Mouse (Mus musculus) neural tube, embryonic 12.5 days (tissue): ENCODE data around the gene Phlda2. TPM values are rescaled to one million over a fixed set of nuclear protein-coding genes. Genes with fewer than 3 reads are reported as not detected.

Experiments used
- ATAC-seq: fragments of 200-750 bp; cut with Nextera tagmentation; 2 replicates; pipeline ENCODE4 v1.8.0; 2017; ENCODE audit warnings: low read depth, mild to moderate bottlenecking, moderate TSS enrichment, moderate library complexity; ENCODE audit not compliant: low FRiP score
- H3K27ac ChIP-seq: fragments of 300-500 bp; sonication (generic); 2 replicates; pipeline ENCODE4 v1.5.1; 2016
- H3K27me3 ChIP-seq: fragments of 300-500 bp; sonication (generic); replicated peaks from 2 replicates; pipeline ENCODE4 v1.6.1; 2016; ENCODE audit warnings: mild to moderate bottlenecking
- H3K36me3 ChIP-seq: fragments of 300-500 bp; sonication (generic); 2 replicates; pipeline ENCODE4 v1.6.1; 2016; ENCODE audit warnings: mild to moderate bottlenecking
- H3K4me1 ChIP-seq: fragments of 300-500 bp; sonication (generic); 2 replicates; pipeline ENCODE4 v1.6.1; 2016
- H3K4me2 ChIP-seq: fragments of 300-500 bp; sonication (generic); replicated peaks from 2 replicates; pipeline ENCODE4 v1.6.1; 2016; ENCODE audit warnings: mild to moderate bottlenecking
- H3K4me3 ChIP-seq: fragments of 300-500 bp; sonication (generic); 2 replicates; pipeline ENCODE4 v1.5.1; 2016
- H3K9ac ChIP-seq: fragments of 300-500 bp; sonication (generic); 2 replicates; pipeline ENCODE4 v1.6.1; 2016; ENCODE audit warnings: mild to moderate bottlenecking
- H3K9me3 ChIP-seq: fragments of 300-500 bp; sonication (generic); 2 replicates; pipeline ENCODE4 v1.6.1; 2016; ENCODE audit warnings: mild to moderate bottlenecking
- WGBS: fragments of 180-500 bp; shearing (Covaris S2); methylation state at CpG from one replicate; pipeline ENCODE4 v1.1.7; 2016; 5-methylcytosine and 5-hydroxymethylcytosine counted together
- polyA plus RNA-seq: library from polyadenylated mRNA; unstranded; fragments of >200 nt; fragmentation: Nextera tagmentation; extraction: Ambion mirVana; gene quantifications from 2 replicates; pipeline ENCODE4 v1.2.1, GENCODE M21; 2016

Phlda2 gene
- polyA plus RNA-seq, 1 experiment from 2014 or later, result 1.9 TPM

- no peak overlapping the region for H3K4me3 ChIP-seq
- H3K4me2 ChIP-seq, result no peak overlapping the region
- no peaks in the 10 kb centered on the region for H3K36me3 ChIP-seq
- no peaks in the 10 kb centered on the region for H3K9me3 ChIP-seq
- H3K4me1 ChIP-seq, result peaks cover 12% of the 10 kb centered on the region
- ATAC-seq, result no peak
- H3K9ac ChIP-seq, result no peak overlapping the region
- peaks cover 55% of the 10 kb centered on the region for H3K27me3 ChIP-seq
- 35% methylated on average over 2 of the region's 2 CpGs for WGBS
- H3K27ac ChIP-seq, result no peak overlapping the region
Measured at GRCm38 (mm10) chr7:143500912-143501311, 2.0 kb downstream of the Phlda2 start.

- ATAC-seq, result no peak
- H3K27me3 ChIP-seq, result peaks cover 38% of the 10 kb centered on the region
Measured at GRCm38 (mm10) chr7:143498584-143498983, 4.4 kb downstream of the Phlda2 start.

GRCm38 (mm10) chr7:143495104-143495961, 7.6 kb downstream of the Phlda2 start:
- Histone ChIP-seq H3K4me1 (no peaks in the 10 kb centered on the region), H3K4me2 (no peak overlapping the region), H3K9ac (no peak overlapping the region), H3K36me3 (no peaks in the 10 kb centered on the region), H3K4me3 (no peak overlapping the region), H3K9me3 (no peaks in the 10 kb centered on the region), H3K27me3 (peaks cover 5% of the 10 kb centered on the region), H3K27ac (no peak overlapping the region)
- WGBS, result 83% methylated on average over 8 of the region's 8 CpGs
- no peak for ATAC-seq

More at GRCm38 (mm10) chr7:143498584-143498983, 4.4 kb downstream of the Phlda2 start:
- no peak overlapping the region for H3K4me2 ChIP-seq
- peaks cover 12% of the 10 kb centered on the region for H3K4me1 ChIP-seq
- WGBS, result 89% methylated on average over 4 of the region's 4 CpGs
- no peak overlapping the region for H3K4me3 ChIP-seq
- H3K9me3 ChIP-seq, result no peaks in the 10 kb centered on the region
- H3K36me3 ChIP-seq, result no peaks in the 10 kb centered on the region
- no peak overlapping the region for H3K9ac ChIP-seq
- no peak overlapping the region for H3K27ac ChIP-seq

GRCm38 (mm10) chr7:143493616-143494126, 9.3 kb downstream of the Phlda2 start:
- no peak overlapping the region for H3K9ac ChIP-seq
- 82% methylated on average over 6 of the region's 6 CpGs for WGBS
- H3K9me3 ChIP-seq, result no peaks in the 10 kb centered on the region
- no peak overlapping the region for H3K27ac ChIP-seq
- no peak overlapping the region for H3K4me2 ChIP-seq
- H3K27me3 ChIP-seq, result no peaks in the 10 kb centered on the region; the same call in none of the 2 replicates
- ATAC-seq, result no peak
- no peaks in the 10 kb centered on the region for H3K4me1 ChIP-seq
- no peak overlapping the region for H3K4me3 ChIP-seq
- H3K36me3 ChIP-seq, result no peaks in the 10 kb centered on the region

GRCm38 (mm10) chr7:143489735-143490134, 13.2 kb downstream of the Phlda2 start:
- no peaks in the 10 kb centered on the region for H3K9me3 ChIP-seq
- no peak overlapping the region for H3K27ac ChIP-seq
- no peak for ATAC-seq
- 78% methylated on average over 6 of the region's 6 CpGs for WGBS
- no peak overlapping the region for H3K4me2 ChIP-seq
- H3K36me3 ChIP-seq, result no peaks in the 10 kb centered on the region
- H3K4me1 ChIP-seq, result no peaks in the 10 kb centered on the region
- H3K9ac ChIP-seq, result no peak overlapping the region
- peaks cover 3% of the 10 kb centered on the region for H3K27me3 ChIP-seq
- no peak overlapping the region for H3K4me3 ChIP-seq

- no peak overlapping the region for H3K27ac ChIP-seq
- 15% methylated on average over 6 of the region's 6 CpGs for WGBS
- ATAC-seq, result no peak
- H3K9me3 ChIP-seq, result no peaks in the 10 kb centered on the region
- H3K27me3 ChIP-seq, result peaks cover 7% of the 10 kb centered on the region
- H3K36me3 ChIP-seq, result no peaks in the 10 kb centered on the region
- peaks cover 5% of the 10 kb centered on the region; the same call in 1 of the 2 replicates for H3K4me1 ChIP-seq
- no peak overlapping the region for H3K9ac ChIP-seq
- no peak overlapping the region for H3K4me2 ChIP-seq
- no peak overlapping the region for H3K4me3 ChIP-seq
Measured at GRCm38 (mm10) chr7:143482541-143482940, 20.4 kb downstream of the Phlda2 start.

- H3K27me3 ChIP-seq, result peaks cover 7% of the 10 kb centered on the region
- ATAC-seq, result no peak
- H3K4me1 ChIP-seq, result peaks cover 5% of the 10 kb centered on the region; the same call in 1 of the 2 replicates
- no peak overlapping the region for H3K27ac ChIP-seq
- H3K4me2 ChIP-seq, result no peak overlapping the region
- WGBS, result 57% methylated on average over 5 of the region's 5 CpGs
- no peaks in the 10 kb centered on the region for H3K36me3 ChIP-seq
- H3K9me3 ChIP-seq, result no peaks in the 10 kb centered on the region
- no peak overlapping the region for H3K9ac ChIP-seq
- H3K4me3 ChIP-seq, result no peak overlapping the region
Measured at GRCm38 (mm10) chr7:143481806-143482387, 21.1 kb downstream of the Phlda2 start.

GRCm38 (mm10) chr7:143480498-143480897, 22.5 kb downstream of the Phlda2 start:
- H3K4me3 ChIP-seq, result no peak overlapping the region
- 29% methylated on average over 13 of the region's 13 CpGs for WGBS
- H3K36me3 ChIP-seq, result no peaks in the 10 kb centered on the region
- H3K27ac ChIP-seq, result no peak overlapping the region
- ATAC-seq, result no peak
- H3K4me1 ChIP-seq, result peaks cover 5% of the 10 kb centered on the region; the same call in 1 of the 2 replicates
- peaks cover 4% of the 10 kb centered on the region for H3K27me3 ChIP-seq
- no peak overlapping the region for H3K9ac ChIP-seq
- no peaks in the 10 kb centered on the region for H3K9me3 ChIP-seq
- H3K4me2 ChIP-seq, result no peak overlapping the region

- Histone ChIP-seq H3K27me3 (no peaks in the 10 kb centered on the region), H3K4me3 (no peak overlapping the region), H3K9me3 (no peaks in the 10 kb centered on the region), H3K27ac (no peak overlapping the region), H3K9ac (no peak overlapping the region), H3K36me3 (no peaks in the 10 kb centered on the region), H3K4me1 (peaks cover 4% of the 10 kb centered on the region; the same call in 1 of the 2 replicates), H3K4me2 (no peak overlapping the region)
- no peak for ATAC-seq
- WGBS, result 91% methylated on average over 5 of the region's 5 CpGs
Measured at GRCm38 (mm10) chr7:143477800-143478199, 25.1 kb downstream of the Phlda2 start.

GRCm38 (mm10) chr7:143476702-143477335, 26.1 kb downstream of the Phlda2 start:
- H3K4me3 ChIP-seq, result no peak overlapping the region
- H3K9ac ChIP-seq, result no peak overlapping the region
- no peak overlapping the region for H3K27ac ChIP-seq
- ATAC-seq, result no peak
- no peaks in the 10 kb centered on the region for H3K36me3 ChIP-seq
- WGBS, result 89% methylated on average over 3 of the region's 3 CpGs
- no peaks in the 10 kb centered on the region for H3K9me3 ChIP-seq
- H3K4me2 ChIP-seq, result no peak overlapping the region
- no peaks in the 10 kb centered on the region for H3K4me1 ChIP-seq
- H3K27me3 ChIP-seq, result no peaks in the 10 kb centered on the region

GRCm38 (mm10) chr7:143475876-143476275, 27.1 kb downstream of the Phlda2 start:
- Histone ChIP-seq H3K4me3 (no peak overlapping the region), H3K9me3 (no peaks in the 10 kb centered on the region), H3K4me2 (no peak overlapping the region), H3K36me3 (no peaks in the 10 kb centered on the region), H3K27me3 (no peaks in the 10 kb centered on the region), H3K9ac (no peak overlapping the region), H3K27ac (no peak overlapping the region), H3K4me1 (no peaks in the 10 kb centered on the region)
- 77% methylated on average over 11 of the region's 11 CpGs for WGBS
- no peak for ATAC-seq

GRCm38 (mm10) chr7:143474811-143475210, 28.1 kb downstream of the Phlda2 start:
- 23% methylated on average over 10 of the region's 10 CpGs for WGBS
- Histone ChIP-seq H3K9me3 (no peaks in the 10 kb centered on the region), H3K36me3 (no peaks in the 10 kb centered on the region), H3K9ac (no peak overlapping the region), H3K27me3 (no peaks in the 10 kb centered on the region), H3K4me3 (no peak overlapping the region), H3K4me1 (no peaks in the 10 kb centered on the region), H3K27ac (no peak overlapping the region), H3K4me2 (no peak overlapping the region)
- ATAC-seq, result no peak
